Mouse (Mus musculus) limb, embryonic 13.5 days (tissue): ENCODE measurements around the gene Gltpd2. TPM values are rescaled to one million over a fixed set of nuclear protein-coding genes. Genes with fewer than 3 reads are reported as not detected.

ENCODE experiments used
- ATAC-seq: fragments of 200-750 bp; cut with Nextera tagmentation; 2 replicates; pipeline ENCODE4 v1.8.0; 2017; ENCODE audit warnings: low read depth, moderate number of reproducible peaks, moderate TSS enrichment; ENCODE audit not compliant: low FRiP score
- H3K27ac ChIP-seq: fragments of 300-500 bp; sonication (generic); 2 replicates; pipeline ENCODE4 v1.5.1; 2015; ENCODE audit warnings: inconsistent platforms, mild to moderate bottlenecking, moderate library complexity
- H3K27me3 ChIP-seq: fragments of 300-500 bp; sonication (generic); 2 replicates; pipeline ENCODE4 v1.6.1; 2015; ENCODE audit warnings: mild to moderate bottlenecking, inconsistent platforms
- H3K36me3 ChIP-seq: fragments of 300-500 bp; sonication (generic); 2 replicates; pipeline ENCODE4 v1.6.1; 2015; ENCODE audit warnings: inconsistent platforms, mild to moderate bottlenecking, moderate library complexity
- H3K4me1 ChIP-seq: fragments of 300-500 bp; sonication (generic); 2 replicates; pipeline ENCODE4 v1.6.1; 2015; ENCODE audit warnings: inconsistent platforms
- H3K4me2 ChIP-seq: fragments of 300-500 bp; sonication (generic); replicated peaks from 2 replicates; pipeline ENCODE4 v1.6.1; 2015; ENCODE audit warnings: inconsistent platforms, mild to moderate bottlenecking, moderate library complexity
- H3K4me3 ChIP-seq: fragments of 300-500 bp; sonication (generic); 2 replicates; pipeline ENCODE4 v1.5.1; 2015; ENCODE audit warnings: moderate library complexity, mild to moderate bottlenecking, inconsistent platforms
- H3K9ac ChIP-seq: fragments of 300-500 bp; sonication (generic); 2 replicates; pipeline ENCODE4 v1.6.1; 2015; ENCODE audit warnings: mild to moderate bottlenecking, inconsistent platforms
- H3K9me3 ChIP-seq: fragments of 300-500 bp; sonication (generic); 2 replicates; pipeline ENCODE4 v1.6.1; 2016; ENCODE audit warnings: inconsistent platforms
- WGBS: fragments of 180-500 bp; shearing (Covaris S2); methylation state at CpG from one replicate; pipeline ENCODE4 v1.1.7; 2015; 5-methylcytosine and 5-hydroxymethylcytosine counted together
- polyA plus RNA-seq: library from polyadenylated mRNA; unstranded; fragments of >200 nt; fragmentation: Nextera tagmentation; extraction: Ambion mirVana; gene quantifications from 2 replicates; pipeline ENCODE4 v1.2.1, GENCODE M21; 2015

Gene Gltpd2
- polyA plus RNA-seq, 1 experiment from 2014 or later, result 0.43 TPM

DNA sequence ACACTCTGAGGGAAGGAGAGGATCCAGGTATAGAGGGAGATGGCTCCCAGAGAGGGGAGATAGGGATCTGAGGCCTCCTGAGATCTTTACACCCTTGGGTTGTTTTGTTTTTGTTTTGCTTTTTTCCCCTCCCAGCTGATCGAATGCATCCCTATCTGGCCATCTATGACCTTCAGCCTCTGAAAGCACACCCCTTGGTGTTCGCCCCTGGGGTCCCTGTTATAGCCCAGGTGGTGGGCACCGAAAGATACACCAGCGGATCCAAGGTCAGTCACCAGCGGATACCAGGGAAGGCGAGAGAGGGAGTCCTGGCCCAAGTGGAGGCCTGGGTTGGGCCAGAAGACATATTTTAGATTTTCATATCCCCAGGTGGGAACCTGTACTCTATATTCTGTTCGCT lies 21.9 kb downstream of the Gltpd2 start:
- peaks cover 55% of the 10 kb centered on the region for H3K27me3 ChIP-seq
- H3K4me1 ChIP-seq, result peaks cover 7% of the 10 kb centered on the region; the same call in 1 of the 2 replicates
- H3K4me2 ChIP-seq, result peak overlapping the region; percentile 86
- no peaks in the 10 kb centered on the region for H3K9me3 ChIP-seq
- 89% methylated on average over 7 of the region's 7 CpGs for WGBS
- H3K27ac ChIP-seq, result no peak overlapping the region
- H3K9ac ChIP-seq, result no peak overlapping the region
- ATAC-seq, result no peak
- H3K4me3 ChIP-seq, result peak overlapping the region; percentile 67
- no peaks in the 10 kb centered on the region for H3K36me3 ChIP-seq

DNA sequence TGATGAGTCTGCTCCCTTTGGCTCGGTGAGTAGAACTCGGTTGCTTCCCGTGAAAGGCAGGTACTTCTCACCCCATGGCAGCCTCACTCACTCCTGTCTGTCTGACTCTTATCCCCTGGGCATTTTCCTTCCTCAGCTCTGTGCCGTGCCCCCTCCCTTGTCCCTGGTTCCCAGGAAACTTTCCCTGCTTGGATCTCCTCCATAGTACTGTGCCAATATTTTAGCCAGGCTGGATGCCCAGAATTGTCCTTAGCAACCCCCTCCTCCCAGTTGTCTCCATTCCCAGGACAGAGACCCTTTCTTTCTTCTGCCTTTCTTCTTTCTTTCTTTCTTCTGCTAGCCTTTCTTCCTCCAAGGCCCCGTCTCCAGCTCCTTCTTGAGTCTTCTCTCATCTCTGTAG lies 22.4 kb downstream of the Gltpd2 start:
- H3K4me1 ChIP-seq, result peaks cover 7% of the 10 kb centered on the region; the same call in 1 of the 2 replicates
- H3K4me3 ChIP-seq, result no peak overlapping the region
- no peaks in the 10 kb centered on the region for H3K36me3 ChIP-seq
- no peak overlapping the region for H3K27ac ChIP-seq
- no peak overlapping the region for H3K4me2 ChIP-seq
- no peak overlapping the region for H3K9ac ChIP-seq
- 74% methylated on average over 5 of the region's 5 CpGs for WGBS
- no peaks in the 10 kb centered on the region for H3K9me3 ChIP-seq
- peaks cover 55% of the 10 kb centered on the region for H3K27me3 ChIP-seq
- ATAC-seq, result no peak

- no peaks in the 10 kb centered on the region for H3K9me3 ChIP-seq
- no peak for ATAC-seq
Measured at GRCm38 (mm10) chr11:70544496-70544895, 25.5 kb downstream of the Gltpd2 start.

GRCm38 (mm10) chr11:70551526-70551925 lies 32.5 kb downstream of the Gltpd2 start:
- H3K27ac ChIP-seq, result no peak overlapping the region
- H3K36me3 ChIP-seq, result peaks cover 2% of the 10 kb centered on the region; the same call in 1 of the 2 replicates
- H3K4me1 ChIP-seq, result 0 out of 2 replicates have a peak, but pooled peaks cover 3% of the 10 kb centered on the region
- no peak overlapping the region for H3K4me3 ChIP-seq
- H3K9ac ChIP-seq, result no peak overlapping the region
- ATAC-seq, result no peak
- H3K27me3 ChIP-seq, result no peaks in the 10 kb centered on the region
- H3K9me3 ChIP-seq, result no peaks in the 10 kb centered on the region
- 87% methylated on average over 8 of the region's 8 CpGs for WGBS
- no peak overlapping the region for H3K4me2 ChIP-seq

More at GRCm38 (mm10) chr11:70544496-70544895, 25.5 kb downstream of the Gltpd2 start:
- Histone ChIP-seq H3K4me1 (peaks cover 7% of the 10 kb centered on the region; the same call in 1 of the 2 replicates), H3K4me2 (no peak overlapping the region), H3K27me3 (peaks cover 39% of the 10 kb centered on the region), H3K36me3 (no peaks in the 10 kb centered on the region), H3K9ac (no peak overlapping the region), H3K4me3 (no peak overlapping the region), H3K27ac (no peak overlapping the region)
- WGBS, result 62% methylated on average over 7 of the region's 7 CpGs

DNA sequence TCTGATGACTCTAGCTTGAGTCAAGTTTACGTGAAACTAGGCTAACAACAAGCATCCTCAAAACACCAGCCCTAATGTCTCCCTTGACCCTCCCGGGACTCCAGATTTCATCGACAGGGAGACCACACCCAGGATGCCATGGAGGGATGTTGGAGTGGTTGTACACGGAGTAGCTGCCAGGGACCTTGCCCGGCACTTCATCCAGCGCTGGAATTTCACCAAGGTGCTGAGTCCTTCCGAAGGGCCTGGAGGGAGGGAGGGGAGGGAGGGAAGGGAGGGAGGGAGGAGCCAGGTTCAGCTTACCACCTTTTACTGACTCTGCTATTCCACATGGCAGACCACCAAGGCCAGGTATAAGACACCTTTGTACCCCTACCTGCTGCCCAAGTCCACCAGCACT lies 34.9 kb downstream of the Gltpd2 start:
- Histone ChIP-seq H3K4me3 (no peak overlapping the region), H3K36me3 (peaks cover 3% of the 10 kb centered on the region; the same call in 1 of the 2 replicates), H3K27ac (no peak overlapping the region), H3K9ac (no peak overlapping the region), H3K27me3 (no peaks in the 10 kb centered on the region), H3K9me3 (no peaks in the 10 kb centered on the region), H3K4me1 (0 out of 2 replicates have a peak, but pooled peaks cover 3% of the 10 kb centered on the region), H3K4me2 (no peak overlapping the region)
- no peak for ATAC-seq
- 22% methylated on average over 7 of the region's 7 CpGs for WGBS

DNA sequence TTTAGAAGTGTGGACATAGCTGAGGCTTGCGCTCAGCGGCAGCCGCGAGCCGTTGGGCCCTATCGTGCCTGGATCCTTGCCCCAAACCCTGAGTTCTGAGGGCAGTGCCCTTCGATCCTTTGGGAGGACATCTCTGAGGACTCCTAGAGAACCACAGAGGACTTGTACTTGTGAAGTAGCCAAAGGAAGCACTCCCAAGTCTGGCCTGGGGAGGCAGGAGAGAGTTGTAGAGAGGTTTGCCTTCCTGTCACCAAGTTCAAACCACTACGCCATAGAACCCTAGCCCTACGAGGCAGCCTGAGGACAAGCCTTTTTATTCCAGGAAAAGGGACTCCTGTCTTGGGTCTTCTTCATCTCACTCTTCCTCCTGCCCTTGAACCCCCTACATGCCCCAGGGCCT lies 38.5 kb downstream of the Gltpd2 start:
- no peaks in the 10 kb centered on the region for H3K9me3 ChIP-seq
- ATAC-seq, result no peak
- peaks cover 8% of the 10 kb centered on the region; the same call in 1 of the 2 replicates for H3K4me1 ChIP-seq
- H3K36me3 ChIP-seq, result peaks cover 3% of the 10 kb centered on the region; the same call in 1 of the 2 replicates
- 86% methylated on average over 9 of the region's 9 CpGs for WGBS
- H3K4me3 ChIP-seq, result no peak overlapping the region
- H3K4me2 ChIP-seq, result no peak overlapping the region
- H3K27ac ChIP-seq, result no peak overlapping the region
- H3K9ac ChIP-seq, result no peak overlapping the region
- H3K27me3 ChIP-seq, result no peaks in the 10 kb centered on the region

- Histone ChIP-seq H3K4me2 (peak overlapping the region; percentile 92), H3K36me3 (0 out of 2 replicates have a peak, but pooled peaks cover 4% of the 10 kb centered on the region), H3K27me3 (no peaks in the 10 kb centered on the region), H3K4me3 (peak overlapping the region; percentile 90), H3K4me1 (peaks cover 37% of the 10 kb centered on the region), H3K27ac (peak overlapping the region; percentile 69; the same call in 1 of the 2 replicates), H3K9ac (peak overlapping the region; percentile 84), H3K9me3 (no peaks in the 10 kb centered on the region)
- 4% methylated on average over 2 of the region's 2 CpGs for WGBS
- no peak for ATAC-seq
Measured at GRCm38 (mm10) chr11:70561937-70562286, 42.9 kb downstream of the Gltpd2 start.

- H3K36me3 ChIP-seq, result 0 out of 2 replicates have a peak, but pooled peaks cover 6% of the 10 kb centered on the region
- H3K4me3 ChIP-seq, result peak within 1 kb of the TSS; percentile 90
- under 1% methylated on average over 52 of the region's 57 CpGs for WGBS
- ATAC-seq, result peak; percentile 91
- peaks cover 39% of the 10 kb centered on the region for H3K4me1 ChIP-seq
- no peaks in the 10 kb centered on the region for H3K27me3 ChIP-seq
- peak within 1 kb of the TSS; percentile 88 for H3K27ac ChIP-seq
- no peaks in the 10 kb centered on the region for H3K9me3 ChIP-seq
- H3K4me2 ChIP-seq, result peak within 1 kb of the TSS; percentile 92
- peak within 1 kb of the TSS; percentile 84 for H3K9ac ChIP-seq
Measured at GRCm38 (mm10) chr11:70562287-70562994, 43.4 kb downstream of the Gltpd2 start, which contains the start of gene Mink1. TSS of gene Mink1 (plus strand) at chr11:70562881.

DNA sequence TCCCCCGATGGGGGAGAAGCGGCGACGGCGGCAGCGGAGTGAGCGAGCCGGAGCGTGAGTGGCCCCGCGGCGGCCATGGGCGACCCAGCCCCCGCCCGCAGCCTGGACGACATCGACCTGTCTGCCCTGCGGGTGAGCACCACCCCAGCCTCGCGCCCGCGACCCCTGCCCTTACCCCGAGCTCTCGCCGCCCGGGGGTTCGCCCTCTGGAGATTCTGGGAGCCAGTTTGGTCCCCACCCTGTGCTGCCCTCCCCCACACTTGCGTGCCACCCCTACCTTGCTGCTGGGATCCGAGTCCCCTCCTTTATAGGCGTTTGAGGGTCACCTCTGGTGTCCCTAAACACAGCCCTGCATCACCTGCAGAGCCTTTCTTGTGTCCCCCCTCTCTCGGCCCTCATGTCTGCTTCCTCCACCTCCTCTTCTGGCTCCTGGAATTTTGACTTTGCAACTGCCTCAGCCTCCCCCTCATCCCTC lies 44.0 kb downstream of the Gltpd2 start:
- H3K27me3 ChIP-seq, result no peaks in the 10 kb centered on the region
- under 1% methylated on average over 28 of the region's 31 CpGs for WGBS
- peak overlapping the region; percentile 92 for H3K4me2 ChIP-seq
- peaks cover 39% of the 10 kb centered on the region for H3K4me1 ChIP-seq
- H3K9ac ChIP-seq, result peak overlapping the region; percentile 84
- peak; percentile 41; the same call in 1 of the 2 replicates for ATAC-seq
- H3K4me3 ChIP-seq, result peak overlapping the region; percentile 90
- peak overlapping the region; percentile 88 for H3K27ac ChIP-seq
- H3K9me3 ChIP-seq, result no peaks in the 10 kb centered on the region
- peaks cover 10% of the 10 kb centered on the region for H3K36me3 ChIP-seq

- H3K9me3 ChIP-seq, result no peaks in the 10 kb centered on the region
- H3K27ac ChIP-seq, result peak overlapping the region; percentile 88
- no peaks in the 10 kb centered on the region for H3K27me3 ChIP-seq
- peak overlapping the region; percentile 84 for H3K9ac ChIP-seq
- peak overlapping the region; percentile 92 for H3K4me2 ChIP-seq
- H3K4me1 ChIP-seq, result peaks cover 39% of the 10 kb centered on the region
- H3K4me3 ChIP-seq, result peak overlapping the region; percentile 90
- WGBS, result under 1% methylated on average over 25 of the region's 25 CpGs
- H3K36me3 ChIP-seq, result peaks cover 16% of the 10 kb centered on the region
- ATAC-seq, result peak; percentile 1; the same call in 1 of the 2 replicates
Measured at GRCm38 (mm10) chr11:70563470-70564275, 44.7 kb downstream of the Gltpd2 start.

DNA sequence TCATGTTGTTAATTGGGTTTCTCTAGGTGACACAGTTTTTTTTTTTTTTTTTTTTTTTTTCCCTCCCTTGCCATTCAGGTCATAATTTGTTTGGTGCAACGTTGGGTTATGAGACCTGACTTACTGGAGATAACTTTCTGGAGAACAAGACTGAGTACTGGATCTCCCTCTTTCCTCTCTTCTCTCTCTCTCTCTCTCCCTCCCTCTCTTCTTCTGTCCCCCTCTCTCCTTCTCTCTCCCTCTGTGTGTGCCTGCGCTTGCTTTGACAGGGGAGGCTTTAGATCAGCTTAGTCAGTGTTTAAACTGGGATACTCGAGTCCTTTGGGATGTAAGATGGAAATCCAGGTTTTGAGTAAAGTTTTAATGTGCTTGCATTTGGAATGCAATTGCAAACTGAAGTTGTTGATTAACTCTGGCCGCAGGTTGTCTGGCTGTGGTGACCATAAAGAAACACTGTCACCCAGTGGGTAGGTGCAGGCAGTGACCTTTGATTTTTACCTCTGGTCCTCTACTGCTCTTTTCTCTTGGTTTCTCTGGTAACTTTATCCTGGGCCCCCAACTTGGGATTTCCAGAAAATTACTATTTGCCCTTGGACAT lies 45.4 kb downstream of the Gltpd2 start:
- Histone ChIP-seq H3K9me3 (no peaks in the 10 kb centered on the region), H3K27me3 (no peaks in the 10 kb centered on the region), H3K4me3 (peak overlapping the region; percentile 90), H3K4me1 (peaks cover 39% of the 10 kb centered on the region), H3K27ac (peak overlapping the region; percentile 88; the same call in 1 of the 2 replicates), H3K4me2 (peak overlapping the region; percentile 92), H3K9ac (peak overlapping the region; percentile 84; the same call in 1 of the 2 replicates), H3K36me3 (peaks cover 16% of the 10 kb centered on the region)
- WGBS, result 33% methylated on average over 4 of the region's 4 CpGs
- no peak for ATAC-seq
